Mouse (Mus musculus) erythroblast, embryonic 14.5 days (primary cell): ENCODE data around the gene Slc3a2. TPM values are rescaled to one million over a fixed set of nuclear protein-coding genes. Genes with fewer than 3 reads are reported as not detected.

Source experiments
- H3K27me3 ChIP-seq: 2 replicates; pipeline ENCODE4 v1.6.1; 2012; ENCODE audit warnings: inconsistent platforms; ENCODE audit not compliant: control insufficient read depth
- H3K36me3 ChIP-seq: 2 replicates; pipeline ENCODE4 v1.6.1; 2012; ENCODE audit warnings: mild to moderate bottlenecking, inconsistent platforms; ENCODE audit not compliant: control insufficient read depth
- H3K4me1 ChIP-seq: 2 replicates; pipeline ENCODE4 v1.6.1; 2012; ENCODE audit warnings: inconsistent platforms; ENCODE audit not compliant: control insufficient read depth
- H3K4me3 ChIP-seq: replicated peaks from 2 replicates; pipeline ENCODE3; 2012; ENCODE audit warnings: moderate library complexity, mild to moderate bottlenecking, inconsistent platforms
- H3K9me3 ChIP-seq: 2 replicates; pipeline ENCODE4 v1.6.1; 2012; ENCODE audit warnings: low read length, inconsistent platforms, mixed read lengths; ENCODE audit not compliant: control insufficient read depth
- GATA1 ChIP-seq: IDR thresholded peaks from 2 replicates; pipeline ENCODE4 v1.6.1; 2012; ENCODE audit warnings: low read length, inconsistent platforms, mixed read lengths
- TAL1 ChIP-seq: IDR thresholded peaks from 3 replicates; pipeline ENCODE4 v1.6.1; 2012; ENCODE audit warnings: low read length, inconsistent platforms, mixed read lengths
- polyA plus RNA-seq: library from polyadenylated mRNA; stranded (reverse); fragments of >175 nt; gene quantifications from 2 replicates; pipeline ENCODE4 v1.2.3, GENCODE M21; 2012

The Slc3a2 gene
- polyA plus RNA-seq, 1 experiment, result 33.5 TPM

DNA sequence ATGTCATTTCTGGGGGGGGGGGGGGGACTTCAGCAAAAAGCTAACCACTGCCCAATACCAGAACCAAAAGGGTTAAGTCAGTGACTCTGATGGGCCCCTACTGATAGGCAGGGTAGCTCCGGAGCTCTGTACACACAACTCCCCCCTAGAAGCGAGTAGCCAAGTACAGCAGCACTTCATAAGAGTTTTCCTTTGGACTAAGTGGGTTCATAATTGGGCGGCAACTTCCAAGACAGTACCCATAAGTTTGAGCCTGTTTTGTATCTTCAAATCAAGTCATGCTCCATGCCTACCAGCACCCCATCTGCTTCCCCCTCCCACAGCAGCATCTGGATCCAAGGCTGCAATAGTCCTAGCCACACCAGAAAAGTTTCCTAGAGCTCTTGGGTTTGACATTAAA is 32.5 kb upstream of the Slc3a2 start:
- peak overlapping the region; percentile 73 for H3K4me3 ChIP-seq
- H3K27me3 ChIP-seq, result no peaks in the 10 kb centered on the region
- H3K9me3 ChIP-seq, result no peaks in the 10 kb centered on the region
- TF ChIP-seq GATA1, result no peak
- TF ChIP-seq TAL1, result no peak
- peaks cover 37% of the 10 kb centered on the region for H3K4me1 ChIP-seq
- H3K36me3 ChIP-seq, result peaks cover 63% of the 10 kb centered on the region

DNA sequence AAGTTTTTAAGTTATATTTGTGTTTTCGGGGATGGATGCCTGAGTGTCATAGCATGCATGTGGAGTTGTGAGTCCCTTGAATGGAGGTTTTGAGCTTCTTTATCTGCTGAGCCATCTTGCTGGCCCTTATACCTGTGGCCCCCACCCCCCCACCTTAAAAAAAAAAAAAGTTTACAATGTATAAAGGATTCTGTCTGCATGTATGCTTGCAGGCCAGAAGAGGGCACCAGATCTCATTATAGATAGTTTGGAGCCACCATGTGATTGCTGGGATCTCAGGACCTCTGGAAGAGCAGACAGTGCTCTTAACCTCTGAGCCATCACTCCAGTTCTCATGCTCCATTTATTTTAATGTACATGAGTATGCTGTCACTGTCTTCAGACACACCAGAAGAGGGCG is 24.2 kb upstream of the Slc3a2 start:
- H3K4me1 ChIP-seq, result peaks cover 11% of the 10 kb centered on the region
- TF ChIP-seq TAL1 (no peak), GATA1 (no peak)
- no peaks in the 10 kb centered on the region for H3K9me3 ChIP-seq
- no peak overlapping the region for H3K4me3 ChIP-seq
- no peaks in the 10 kb centered on the region for H3K27me3 ChIP-seq
- H3K36me3 ChIP-seq, result peaks cover 98% of the 10 kb centered on the region

DNA sequence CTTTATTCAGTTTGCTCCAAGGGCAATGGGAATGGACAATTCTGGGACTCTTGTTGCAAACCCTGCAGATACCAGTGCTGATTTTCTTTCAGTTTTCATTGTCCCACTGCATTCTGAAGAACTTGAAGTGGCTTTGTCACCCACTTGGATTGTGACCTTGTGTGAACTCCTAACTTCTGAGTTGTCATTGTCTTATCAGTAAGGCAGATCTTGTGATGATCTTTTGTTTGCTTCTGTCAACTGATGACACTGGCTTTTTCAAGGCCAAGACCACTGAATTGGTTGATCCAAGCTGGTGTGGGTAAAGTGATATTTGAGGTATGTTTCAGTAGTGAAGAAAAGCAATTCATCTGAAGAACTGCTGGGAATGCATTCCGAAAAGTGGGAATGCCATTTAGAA is 22.2 kb upstream of the Slc3a2 start:
- H3K4me1 ChIP-seq, result peaks cover 24% of the 10 kb centered on the region
- H3K4me3 ChIP-seq, result no peak overlapping the region
- TF ChIP-seq GATA1, result peak; percentile 85
- no peak for TF ChIP-seq TAL1
- H3K27me3 ChIP-seq, result no peaks in the 10 kb centered on the region
- H3K36me3 ChIP-seq, result peaks cover 85% of the 10 kb centered on the region
- no peaks in the 10 kb centered on the region for H3K9me3 ChIP-seq

DNA sequence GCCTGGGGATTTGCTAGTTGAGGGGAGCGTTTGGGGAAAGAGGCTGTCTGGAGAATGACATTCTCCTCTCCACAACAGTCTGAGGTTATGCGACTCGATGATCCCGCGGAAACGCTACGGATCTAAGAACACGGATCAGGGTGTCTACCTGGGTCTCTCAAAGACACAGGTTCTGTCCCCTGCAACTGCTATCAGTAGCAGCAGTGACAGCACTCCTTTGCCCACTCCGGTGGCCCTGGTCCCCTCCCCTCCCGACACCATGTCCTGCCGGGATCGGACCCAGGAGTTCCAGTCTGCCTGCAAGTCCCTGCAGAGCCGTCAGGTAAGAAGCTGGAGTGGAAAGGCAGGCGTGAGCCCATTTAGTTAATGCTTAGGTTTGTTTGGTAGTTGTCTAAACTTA is 19.0 kb upstream of the Slc3a2 start:
- Histone ChIP-seq H3K4me1 (peaks cover 37% of the 10 kb centered on the region), H3K36me3 (peaks cover 85% of the 10 kb centered on the region), H3K9me3 (no peaks in the 10 kb centered on the region), H3K27me3 (no peaks in the 10 kb centered on the region), H3K4me3 (peak overlapping the region; percentile 82)
- no peak; the same call in 1 of the 2 replicates for TF ChIP-seq GATA1
- TF ChIP-seq TAL1, result no peak

DNA sequence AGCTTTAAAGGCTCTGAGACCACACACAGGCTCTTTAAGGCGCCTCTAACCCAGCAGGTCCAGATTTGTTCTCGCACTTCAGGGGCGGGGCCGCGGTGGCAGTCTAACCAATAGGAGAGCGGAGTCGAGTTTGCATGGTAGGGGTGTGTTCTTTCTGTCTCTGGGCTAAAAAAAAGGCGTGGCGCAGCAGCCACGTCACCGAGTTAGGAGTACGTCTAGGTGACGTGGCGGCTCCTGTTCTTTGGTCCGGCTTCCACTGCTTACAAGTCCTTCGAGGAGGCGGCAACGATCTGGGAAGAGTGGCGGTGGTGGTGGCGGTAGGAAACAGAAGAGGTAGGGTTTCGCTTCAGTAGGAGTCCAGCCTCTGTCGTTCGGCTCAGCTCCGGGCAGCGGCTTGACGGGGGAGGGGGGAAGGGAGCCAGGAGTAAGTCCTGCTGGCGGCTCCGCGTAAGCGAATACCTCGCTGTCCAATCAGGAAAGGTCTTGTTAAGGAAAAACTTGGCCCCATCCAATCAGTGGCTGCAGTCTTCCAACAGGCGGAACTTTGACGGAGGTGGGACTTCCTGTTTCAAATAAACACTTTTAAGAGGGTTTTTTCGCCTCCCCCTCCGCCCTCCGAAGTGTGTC is 18.2 kb upstream of the Slc3a2 start, which contains the start of gene Stx5a:
Gene Stx5a, plus strand, starts transcription at position 171 of the 627 bp plus-strand sequence.
- peaks cover 44% of the 10 kb centered on the region for H3K4me1 ChIP-seq
- H3K36me3 ChIP-seq, result peaks cover 80% of the 10 kb centered on the region
- peak within 1 kb of the TSS; percentile 82 for H3K4me3 ChIP-seq
- H3K27me3 ChIP-seq, result no peaks in the 10 kb centered on the region
- no peak for TF ChIP-seq TAL1
- no peak for TF ChIP-seq GATA1
- H3K9me3 ChIP-seq, result no peaks in the 10 kb centered on the region

DNA sequence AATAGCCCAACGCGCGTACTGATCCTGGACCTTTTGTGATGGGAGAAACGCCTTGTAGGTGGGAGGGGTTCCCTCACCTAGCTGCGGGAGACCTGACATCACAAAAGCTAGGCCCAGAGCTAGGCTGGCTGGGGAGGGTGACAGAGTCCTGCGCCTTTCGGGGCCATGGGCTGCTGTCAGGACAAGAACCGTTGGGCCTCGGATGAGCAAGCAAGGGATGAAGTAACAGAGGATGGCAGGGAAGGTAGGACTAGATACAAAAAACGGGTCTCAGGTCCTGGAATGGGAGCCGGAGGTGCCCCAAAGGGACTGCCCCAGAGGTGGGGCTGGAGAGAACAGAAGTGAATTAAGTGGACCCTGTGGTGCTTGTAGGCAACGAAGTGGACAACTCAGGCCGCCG is 17.4 kb upstream of the Slc3a2 start, which contains the start of gene 1700092M07Rik:
Gene 1700092M07Rik, plus strand, starts transcription at position 116 of the 400 bp plus-strand sequence.
- peak within 1 kb of the TSS; percentile 82 for H3K4me3 ChIP-seq
- H3K9me3 ChIP-seq, result no peaks in the 10 kb centered on the region
- H3K4me1 ChIP-seq, result peaks cover 50% of the 10 kb centered on the region
- peaks cover 73% of the 10 kb centered on the region for H3K36me3 ChIP-seq
- H3K27me3 ChIP-seq, result no peaks in the 10 kb centered on the region
- no peak for TF ChIP-seq GATA1
- no peak for TF ChIP-seq TAL1

DNA sequence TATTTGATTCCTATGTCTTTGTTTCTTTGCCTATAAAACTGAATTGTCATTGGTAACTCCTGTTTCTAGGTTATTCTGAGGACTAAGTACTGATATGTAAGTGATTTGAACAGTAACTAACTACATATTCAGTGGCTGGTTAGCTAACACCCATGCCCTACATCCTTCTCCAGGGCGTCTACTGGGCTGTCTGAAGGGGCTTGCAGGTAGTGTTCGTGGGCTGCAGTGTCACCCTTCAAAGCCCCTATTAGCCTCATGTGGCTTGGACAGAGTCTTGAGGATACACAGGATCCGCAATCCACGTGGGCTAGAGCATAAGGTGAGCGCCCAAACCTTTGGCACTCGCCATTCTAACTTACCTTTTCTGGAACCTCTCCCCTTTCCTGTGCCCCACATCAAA is 16.5 kb upstream of the Slc3a2 start:
- Histone ChIP-seq H3K27me3 (no peaks in the 10 kb centered on the region), H3K4me3 (no peak overlapping the region), H3K9me3 (no peaks in the 10 kb centered on the region), H3K36me3 (peaks cover 63% of the 10 kb centered on the region), H3K4me1 (peaks cover 57% of the 10 kb centered on the region)
- TF ChIP-seq TAL1, result no peak
- no peak for TF ChIP-seq GATA1

DNA sequence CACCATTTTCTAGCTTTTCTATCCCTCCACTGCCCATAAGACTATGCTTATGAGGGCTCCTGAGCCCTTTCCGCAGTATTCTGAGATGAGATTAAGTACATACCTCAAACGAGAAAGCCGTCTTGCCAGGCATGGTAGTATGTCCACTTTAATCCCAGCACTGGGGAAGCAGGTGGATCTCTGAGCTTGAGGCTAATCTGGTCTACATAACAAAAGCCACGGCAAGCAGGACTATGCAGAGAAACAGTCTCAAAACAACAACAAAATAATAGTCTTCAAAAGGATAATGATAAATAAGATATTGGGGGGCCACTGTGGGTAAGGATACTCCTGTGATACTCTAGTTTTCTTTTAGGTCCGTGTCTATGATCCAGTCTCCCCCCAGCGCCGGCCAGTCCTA is 15.7 kb upstream of the Slc3a2 start:
- no peak overlapping the region for H3K4me3 ChIP-seq
- H3K27me3 ChIP-seq, result peaks cover 3% of the 10 kb centered on the region
- no peak for TF ChIP-seq GATA1
- no peak for TF ChIP-seq TAL1
- no peaks in the 10 kb centered on the region for H3K9me3 ChIP-seq
- peaks cover 56% of the 10 kb centered on the region for H3K36me3 ChIP-seq
- H3K4me1 ChIP-seq, result peaks cover 61% of the 10 kb centered on the region

DNA sequence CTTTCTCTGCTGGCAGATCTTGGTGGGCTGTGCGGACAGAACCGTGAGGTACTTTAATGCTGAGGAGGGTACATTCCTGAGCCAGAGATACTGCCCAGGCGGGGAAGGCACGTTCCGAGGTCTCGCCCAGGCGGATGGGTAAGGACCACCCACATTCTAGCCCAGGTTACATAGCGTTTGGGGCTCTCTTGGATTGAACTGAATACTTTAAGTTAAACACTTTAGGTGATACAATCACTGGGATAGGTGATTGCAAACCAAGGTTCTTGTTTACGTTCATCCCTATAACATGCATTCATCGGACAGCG is 12.9 kb upstream of the Slc3a2 start:
- Histone ChIP-seq H3K4me1 (peaks cover 45% of the 10 kb centered on the region), H3K27me3 (peaks cover 16% of the 10 kb centered on the region), H3K4me3 (peak overlapping the region; percentile 85), H3K9me3 (peaks cover 6% of the 10 kb centered on the region), H3K36me3 (peaks cover 42% of the 10 kb centered on the region)
- no peak for TF ChIP-seq TAL1
- TF ChIP-seq GATA1, result no peak
